Mouse (Mus musculus) liver, adult 2 months (tissue): ENCODE measurements at regions not wholly inside any gene's neighbourhood (a gene's known extent, or its start where the extent isn't known, plus 50 kb on each side); places are given as distances from the start of the nearest gene placed in this dataset.

Experiments used
- DNase-seq: peaks from one replicate; pipeline ENCODE4 v3.0.0-alpha.2; 2011; ENCODE audit warnings: low read depth, low spot score; ENCODE audit errors: extremely low read depth
- H3K27ac ChIP-seq: fragments of 200-500 bp; replicated peaks from 2 replicates; pipeline ENCODE4 v1.5.1; 2012; ENCODE audit warnings: low read depth, mild to moderate bottlenecking, control low read depth, inconsistent platforms, low read length; ENCODE audit not compliant: insufficient read depth
- H3K27me3 ChIP-seq: fragments of 200-500 bp; 2 replicates; pipeline ENCODE4 v1.6.1; 2012; ENCODE audit warnings: mild to moderate bottlenecking, moderate library complexity, low read length, inconsistent platforms; ENCODE audit not compliant: control insufficient read depth, insufficient read depth
- H3K36me3 ChIP-seq: fragments of 200-500 bp; 2 replicates; pipeline ENCODE4 v1.6.1; 2012; ENCODE audit warnings: low read length, inconsistent platforms; ENCODE audit not compliant: control insufficient read depth, insufficient read depth
- H3K4me1 ChIP-seq: fragments of 200-500 bp; 2 replicates; pipeline ENCODE4 v1.6.1; 2011; ENCODE audit warnings: low read length; ENCODE audit not compliant: control insufficient read depth, insufficient read depth
- H3K4me3 ChIP-seq: fragments of 200-500 bp; 2 replicates; pipeline ENCODE4 v1.5.1; 2011; ENCODE audit warnings: low read depth, mild to moderate bottlenecking, control low read depth, low read length, moderate library complexity; ENCODE audit not compliant: insufficient read depth
- H3K79me2 ChIP-seq: fragments of 200-500 bp; 2 replicates; pipeline ENCODE4 v1.6.1; 2012; ENCODE audit warnings: inconsistent platforms, mild to moderate bottlenecking, low read length, moderate library complexity; ENCODE audit not compliant: control insufficient read depth, insufficient read depth
- H3K9ac ChIP-seq: fragments of 200-500 bp; 2 replicates; pipeline ENCODE4 v1.6.1; 2012; ENCODE audit warnings: low read depth, mild to moderate bottlenecking, control low read depth, inconsistent platforms, low read length
- CTCF ChIP-seq: fragments of 200-500 bp; IDR thresholded peaks from 2 replicates; pipeline ENCODE4 v1.5.1; 2011; ENCODE audit warnings: low read depth, low read length, control low read depth
- POLR2A ChIP-seq: fragments of 200-500 bp; IDR thresholded peaks from 2 replicates; pipeline ENCODE4 v1.6.1; 2011; ENCODE audit warnings: low read length, control low read depth; ENCODE audit not compliant: insufficient read depth; ENCODE audit errors: extremely low read depth
- WGBS: fragments of 180-500 bp; shearing (Covaris S2); methylation state at CpG from one replicate; pipeline ENCODE4 v1.1.7; 2018; 5-methylcytosine and 5-hydroxymethylcytosine counted together

- Histone ChIP-seq H3K36me3 (no peaks in the 10 kb centered on the region), H3K27ac (no peak overlapping the region), H3K9ac (no peak overlapping the region), H3K4me3 (no peak overlapping the region), H3K4me1 (no peaks in the 10 kb centered on the region), H3K27me3 (no peaks in the 10 kb centered on the region), H3K79me2 (no peaks in the 10 kb centered on the region)
- no peak for DNase-seq
- WGBS: 83% methylated on average over 1 of the region's 1 CpGs
- TF ChIP-seq CTCF (no peak), POLR2A (no peak)
Measured at GRCm38 (mm10) chr14:98897390-98897789, 96.7 kb downstream of the Rpl36a-ps1 start.

DNA sequence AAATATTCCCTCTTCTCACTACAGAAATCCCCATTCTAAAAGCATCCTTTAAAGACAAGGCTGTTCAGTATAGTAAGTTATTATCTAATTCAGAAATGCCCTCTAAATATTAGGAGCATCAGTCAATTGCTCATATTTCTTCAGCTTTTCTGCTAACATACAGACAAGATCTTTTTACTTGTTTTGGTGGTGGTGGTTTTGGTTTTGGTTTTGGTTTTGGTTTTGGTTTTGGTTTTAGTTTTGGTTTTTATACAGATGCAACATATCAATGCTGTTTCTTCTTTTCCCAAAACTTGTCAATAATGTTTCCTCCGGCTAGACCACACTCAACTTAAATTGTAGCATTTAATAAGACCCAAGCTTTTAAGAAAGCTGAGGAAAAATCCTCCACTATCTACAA, 98.2 kb downstream of the Rpl36a-ps1 start:
- Histone ChIP-seq H3K79me2 (no peaks in the 10 kb centered on the region), H3K27me3 (no peaks in the 10 kb centered on the region), H3K4me1 (no peaks in the 10 kb centered on the region), H3K4me3 (no peak overlapping the region), H3K27ac (no peak overlapping the region), H3K9ac (no peak overlapping the region), H3K36me3 (no peaks in the 10 kb centered on the region)
- no peak for DNase-seq
- WGBS: 88% methylated on average over 1 of the region's 1 CpGs
- TF ChIP-seq CTCF: no peak
- no peak for TF ChIP-seq POLR2A

- Histone ChIP-seq H3K4me3 (no peak overlapping the region), H3K4me1 (no peaks in the 10 kb centered on the region), H3K36me3 (no peaks in the 10 kb centered on the region), H3K9ac (no peak overlapping the region), H3K79me2 (no peaks in the 10 kb centered on the region), H3K27ac (no peak overlapping the region), H3K27me3 (no peaks in the 10 kb centered on the region)
- 87% methylated on average over 3 of the region's 3 CpGs for WGBS
- TF ChIP-seq POLR2A (no peak), CTCF (no peak)
- DNase-seq: no peak
Measured at GRCm38 (mm10) chr14:98892670-98893069, 101.4 kb downstream of the Rpl36a-ps1 start.

DNA sequence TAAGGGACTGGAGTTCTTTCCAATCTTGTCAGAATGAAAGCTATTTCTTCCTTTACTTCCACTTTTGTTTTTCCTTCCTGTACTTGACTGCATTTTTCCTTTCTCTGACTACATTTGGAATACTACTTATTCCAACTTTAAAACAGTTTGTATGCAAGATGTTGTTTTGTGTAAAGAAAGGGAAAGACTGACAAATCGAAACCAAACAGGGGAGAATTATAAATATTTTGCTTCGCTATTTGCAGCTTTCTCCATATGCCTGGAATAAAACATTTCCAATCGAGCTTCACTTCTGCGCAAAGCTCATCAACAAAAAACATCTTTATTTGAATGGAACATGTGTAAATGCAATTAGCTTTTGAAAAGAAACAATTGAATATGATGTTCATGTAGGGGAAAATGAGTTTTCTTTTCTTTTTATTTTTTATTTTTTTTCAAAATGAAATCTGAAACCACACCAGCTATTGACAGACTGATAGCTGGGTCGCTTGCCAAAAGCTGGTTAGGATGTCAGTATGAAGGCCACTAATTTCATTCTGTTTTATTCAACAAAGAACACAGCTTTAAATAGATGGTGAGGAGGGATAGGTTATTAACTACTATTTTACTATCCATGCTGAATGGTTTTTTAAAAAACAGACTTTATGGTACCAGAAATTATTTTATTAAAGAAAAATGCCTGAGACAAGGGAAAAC, 102.7 kb downstream of the Rpl36a-ps1 start:
- Histone ChIP-seq H3K4me1 (no peaks in the 10 kb centered on the region), H3K9ac (no peak overlapping the region), H3K27me3 (no peaks in the 10 kb centered on the region), H3K27ac (no peak overlapping the region), H3K4me3 (no peak overlapping the region), H3K79me2 (no peaks in the 10 kb centered on the region), H3K36me3 (no peaks in the 10 kb centered on the region)
- no peak for DNase-seq
- WGBS: 71% methylated on average over 5 of the region's 5 CpGs
- TF ChIP-seq POLR2A (no peak), CTCF (no peak)

- no peak for TF ChIP-seq CTCF
- no peak for TF ChIP-seq POLR2A
- no peaks in the 10 kb centered on the region; the same call in 1 of the 2 replicates for H3K4me1 ChIP-seq
- no peaks in the 10 kb centered on the region for H3K36me3 ChIP-seq
- H3K27me3 ChIP-seq: no peaks in the 10 kb centered on the region
- no peak overlapping the region for H3K27ac ChIP-seq
- 73% methylated on average over 2 of the region's 2 CpGs for WGBS
- no peaks in the 10 kb centered on the region for H3K79me2 ChIP-seq
- H3K4me3 ChIP-seq: no peak overlapping the region
- DNase-seq: no peak
- H3K9ac ChIP-seq: no peak overlapping the region
Measured at GRCm38 (mm10) chr14:98887588-98887987, 106.5 kb downstream of the Rpl36a-ps1 start.

- Histone ChIP-seq H3K79me2 (no peaks in the 10 kb centered on the region), H3K36me3 (no peaks in the 10 kb centered on the region), H3K27me3 (no peaks in the 10 kb centered on the region), H3K4me3 (no peak overlapping the region), H3K9ac (no peak overlapping the region), H3K27ac (no peak overlapping the region), H3K4me1 (no peaks in the 10 kb centered on the region; the same call in 1 of the 2 replicates)
- peak; percentile 27 for DNase-seq
- TF ChIP-seq CTCF (peak; percentile 16; the same call in 1 of the 2 replicates), POLR2A (no peak)
- WGBS: 8% methylated on average over 1 of the region's 1 CpGs
Measured at GRCm38 (mm10) chr14:98886982-98887381, 107.1 kb downstream of the Rpl36a-ps1 start.
